Mouse (Mus musculus) cerebellum, adult 11 months (tissue): ENCODE results near the gene Prkce.

Experiments
- DNase-seq: peaks from one replicate; pipeline ENCODE4 v3.0.0; 2022

Gene Prkce

DNA sequence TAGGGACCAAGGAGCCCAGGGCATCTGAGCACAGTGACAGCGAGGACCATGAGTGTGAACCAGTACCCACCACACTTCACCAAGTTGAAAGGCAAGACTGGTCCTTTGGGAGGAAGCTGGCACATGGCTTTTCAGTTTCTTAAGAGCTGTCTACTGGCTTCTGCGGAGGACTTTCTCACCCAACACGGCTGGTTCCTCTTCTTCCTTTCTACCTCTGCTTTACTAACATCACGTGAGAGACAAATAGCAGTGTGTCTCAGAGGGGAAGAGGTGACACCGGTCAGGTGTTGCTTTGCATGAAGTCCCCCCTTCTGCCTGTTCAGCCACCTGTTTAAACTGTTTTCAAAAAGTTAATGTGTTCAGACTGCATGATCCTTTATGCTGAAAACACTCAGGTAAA is 359.7 kb downstream of the Prkce start:
- DNase-seq, result no peak

DNA sequence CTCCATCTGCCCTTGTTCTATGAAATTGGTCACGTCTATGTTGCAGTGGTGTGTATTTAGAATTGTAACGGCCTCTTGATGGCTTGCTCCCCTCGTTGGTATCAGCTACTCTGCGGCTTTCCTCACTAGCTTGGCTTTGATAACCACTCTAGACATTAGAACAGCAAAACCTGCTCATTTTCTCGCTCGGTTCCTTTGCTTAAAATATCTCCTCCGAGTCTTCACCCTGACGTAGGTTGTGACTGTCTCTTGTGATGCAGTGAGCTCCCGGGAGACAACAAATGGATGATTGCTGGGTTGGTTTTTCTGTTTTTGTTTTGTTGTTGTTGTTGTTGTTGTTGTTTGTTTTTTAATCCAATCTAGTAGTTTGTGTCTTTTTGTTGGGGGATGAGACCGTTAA is 361.4 kb downstream of the Prkce start:
- no peak for DNase-seq

DNA sequence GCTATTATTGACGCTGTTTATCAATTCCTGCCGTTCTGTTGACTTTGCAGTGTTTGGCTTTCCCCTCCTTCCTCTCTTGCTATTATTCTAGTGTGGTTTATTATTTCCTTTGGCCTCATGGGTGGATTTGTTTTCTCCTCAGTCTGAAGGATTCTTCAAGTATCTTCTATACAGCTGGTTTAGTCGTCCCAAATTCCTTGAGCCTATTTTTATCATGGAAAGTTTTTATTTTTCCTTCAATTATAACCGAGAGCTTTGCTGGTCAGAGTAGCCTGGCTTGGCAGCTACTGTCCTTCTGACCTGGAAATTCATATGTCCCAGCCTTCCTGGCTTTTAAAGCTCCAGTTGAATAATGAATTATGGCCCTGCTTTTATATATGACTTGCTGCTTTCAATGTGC is 361.8 kb downstream of the Prkce start:
- no peak for DNase-seq

DNA sequence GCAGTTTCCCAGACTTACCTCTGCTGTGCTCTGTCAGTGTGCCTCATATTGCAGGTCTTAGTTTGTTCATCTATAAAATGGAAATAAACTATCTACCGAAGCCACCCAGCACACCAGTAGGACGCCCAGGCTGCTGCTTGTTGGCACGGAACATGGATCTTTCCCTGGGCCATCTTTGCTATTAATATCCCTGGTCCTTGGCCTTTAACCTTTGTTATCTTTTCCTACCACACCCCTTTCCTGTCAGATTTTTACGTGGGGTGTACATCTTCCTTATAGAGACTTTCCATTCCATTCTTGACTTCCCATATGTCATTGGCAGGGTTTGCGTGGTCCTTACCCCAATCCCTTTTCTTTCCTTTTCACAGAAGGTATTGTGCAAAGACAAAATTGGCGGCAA is 363.6 kb downstream of the Prkce start:
- DNase-seq, result no peak

DNA sequence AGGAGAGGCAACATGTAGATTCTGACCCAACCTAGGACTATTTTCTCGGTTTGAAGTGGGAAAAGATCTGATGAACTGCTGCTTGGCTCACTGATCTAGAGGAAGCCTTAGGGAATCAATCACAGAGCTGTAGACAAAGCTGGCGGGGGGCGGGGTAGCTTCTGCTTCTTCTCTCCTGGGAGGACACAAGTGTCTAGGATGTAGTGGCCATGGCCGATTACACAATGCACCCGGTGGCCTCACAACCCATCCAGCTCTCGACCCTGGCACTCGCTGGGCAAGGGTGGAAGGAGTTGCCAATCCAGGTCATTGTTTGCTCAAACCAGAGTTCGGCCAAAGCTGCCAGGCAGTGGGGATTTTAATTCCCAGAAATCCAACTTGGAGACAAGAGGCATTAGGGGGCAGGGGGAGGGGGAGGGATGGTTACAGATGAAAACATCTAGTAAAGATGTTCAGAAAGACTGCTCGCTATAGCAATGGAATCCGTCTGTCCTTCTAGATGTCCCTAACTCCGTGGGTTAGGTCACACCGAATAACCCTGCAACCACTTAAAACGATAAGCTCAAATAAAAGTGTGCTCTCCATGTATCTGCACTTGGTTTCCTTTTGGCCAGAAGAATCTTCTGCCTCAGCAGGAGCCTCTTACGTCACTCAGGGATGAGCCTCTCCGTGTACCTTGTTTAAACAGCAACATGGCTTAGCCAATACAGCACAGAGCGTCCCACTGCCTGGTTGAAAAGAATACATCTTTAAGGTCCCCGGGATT is 365.4 kb downstream of the Prkce start:
- no peak for DNase-seq

DNA sequence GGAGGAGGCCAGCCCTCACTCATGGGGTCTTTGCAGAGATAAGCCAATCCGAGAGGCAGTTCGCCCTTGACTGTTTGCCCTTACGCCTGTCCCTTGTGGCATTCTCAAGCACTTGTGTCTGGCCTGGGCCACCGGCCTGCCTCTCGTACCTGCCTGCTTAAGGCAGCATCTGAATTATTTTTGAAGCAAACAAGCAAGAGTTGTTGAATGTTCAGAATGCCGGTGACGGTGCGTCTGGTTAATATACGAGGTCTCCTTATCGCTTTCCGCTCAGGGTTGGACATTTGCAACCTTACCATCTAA is 365.9 kb downstream of the Prkce start:
- DNase-seq, result no peak

DNA sequence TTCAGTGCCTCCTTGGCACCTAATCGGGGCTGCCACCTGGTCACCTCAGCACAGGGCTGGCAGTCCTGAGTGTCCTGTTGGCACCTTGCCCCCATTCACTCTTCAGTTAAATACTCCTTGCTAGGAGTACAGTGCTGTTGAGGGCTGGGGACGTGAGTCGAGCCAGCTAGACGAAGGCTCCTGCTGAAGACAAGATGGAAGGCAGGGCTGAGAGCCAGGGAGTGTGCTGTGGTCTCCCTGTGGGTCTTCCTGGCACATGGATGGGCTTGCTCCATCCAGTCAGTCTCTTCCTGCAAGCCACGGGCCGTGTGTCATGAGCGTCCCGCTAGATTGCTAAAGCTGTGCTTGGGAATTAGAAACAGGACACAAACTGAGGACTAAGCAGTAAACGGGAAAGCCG is 367.5 kb downstream of the Prkce start:
- DNase-seq, result peak; percentile 81

DNA sequence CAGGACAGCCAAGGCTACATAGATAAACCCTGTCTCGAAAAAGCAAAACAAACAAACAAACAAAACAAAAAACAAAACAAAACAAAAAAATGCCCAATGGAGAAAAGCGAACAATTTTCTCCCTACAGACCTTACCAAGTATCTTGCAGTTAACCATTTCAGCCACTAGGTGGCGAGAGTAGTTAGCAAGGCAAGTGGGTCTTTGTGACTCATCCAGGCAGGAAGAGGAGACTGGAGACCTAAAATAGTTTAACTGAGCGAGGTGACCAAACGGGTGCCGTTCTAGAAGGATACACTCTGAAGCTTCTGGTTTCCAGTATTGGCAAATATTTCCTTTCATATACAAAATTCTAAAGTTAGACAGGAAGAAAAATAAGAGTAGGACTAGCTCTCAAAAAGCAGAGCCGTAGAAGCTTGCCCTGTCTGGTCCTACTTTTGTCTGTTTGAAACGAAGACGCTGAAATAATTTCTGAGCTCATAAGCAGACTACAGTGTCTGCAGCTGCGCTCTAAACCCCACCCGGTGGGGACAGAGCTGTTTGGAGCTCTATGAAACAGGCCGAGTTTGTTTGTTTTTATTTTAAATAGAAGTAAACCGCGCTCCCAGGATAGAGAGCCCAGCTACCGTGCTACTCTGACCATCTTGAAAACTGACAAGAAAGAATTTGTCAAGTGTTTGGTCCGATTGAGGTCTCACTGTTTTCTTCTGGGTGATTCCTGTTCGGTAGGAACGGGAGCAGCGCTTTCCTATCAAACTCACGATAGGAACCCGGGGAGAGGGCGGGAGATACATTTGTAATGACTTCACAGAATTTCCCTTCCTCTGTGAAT is 368.5 kb downstream of the Prkce start:
- peak; percentile 66 for DNase-seq

DNA sequence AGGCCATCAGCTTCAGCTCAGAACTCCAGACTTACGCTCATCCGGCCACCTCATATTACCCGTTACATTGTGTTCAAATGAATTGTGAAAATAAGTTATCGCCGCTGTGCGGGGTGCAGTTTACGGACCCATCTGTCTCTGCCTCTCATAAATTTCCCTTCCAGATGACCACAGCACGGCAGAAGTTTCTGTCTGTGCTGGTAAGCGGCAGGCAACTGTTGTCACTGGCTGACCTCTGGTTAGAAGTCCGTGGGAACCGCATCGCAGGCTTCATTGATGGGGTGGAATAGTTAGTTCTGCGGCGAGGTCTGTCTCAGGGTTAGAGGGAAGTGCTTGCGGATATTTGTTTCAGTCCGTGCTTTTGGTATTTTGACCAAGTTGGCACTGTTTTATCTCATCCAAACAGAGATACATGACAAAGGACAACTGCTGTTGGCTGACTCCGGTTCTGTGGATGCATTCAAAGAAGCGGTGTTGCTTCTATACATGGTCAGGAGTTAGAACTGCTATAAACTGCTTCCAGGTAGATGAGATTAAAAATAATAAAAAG is 372.4 kb downstream of the Prkce start:
- no peak for DNase-seq

DNA sequence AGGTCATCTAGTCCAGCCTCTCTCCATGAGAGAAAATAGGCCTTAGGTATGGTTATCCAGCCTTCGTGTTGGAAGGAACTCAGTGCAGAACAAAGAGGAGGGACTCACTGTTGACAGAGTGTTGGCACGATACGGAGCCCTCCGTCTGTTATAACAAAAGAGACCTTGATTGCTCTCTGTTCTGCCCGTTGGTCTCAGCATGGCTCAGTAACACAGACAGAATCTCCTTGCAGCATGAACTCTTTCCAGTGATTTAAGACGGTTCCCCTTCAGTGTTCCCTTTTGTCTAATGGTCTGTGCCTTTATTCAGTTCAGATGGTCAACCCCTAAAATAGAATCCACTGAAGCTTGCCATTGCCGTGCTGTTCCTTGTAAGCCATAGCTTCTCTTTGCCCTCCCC is 378.9 kb downstream of the Prkce start:
- DNase-seq, result peak; percentile 21

DNA sequence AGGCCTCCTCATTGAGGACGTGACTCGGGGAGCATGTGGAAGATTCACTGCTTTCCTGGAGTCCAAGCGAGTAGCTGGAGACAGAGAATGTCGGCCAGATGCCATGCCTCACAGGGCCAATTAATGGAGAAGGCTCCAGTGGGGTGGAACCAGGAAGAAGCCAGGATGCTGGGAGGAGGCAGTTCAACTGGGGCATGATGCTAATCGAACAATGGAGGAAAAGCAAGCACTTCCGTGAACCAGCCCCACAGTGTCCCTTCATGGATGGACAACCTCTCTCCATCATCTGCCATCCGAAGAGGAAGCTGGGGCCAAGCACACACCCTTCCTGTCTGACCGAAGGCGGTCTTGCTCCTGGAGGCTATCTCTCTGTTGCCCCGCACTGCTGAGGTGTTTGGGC is 381.5 kb downstream of the Prkce start:
- no peak for DNase-seq

DNA sequence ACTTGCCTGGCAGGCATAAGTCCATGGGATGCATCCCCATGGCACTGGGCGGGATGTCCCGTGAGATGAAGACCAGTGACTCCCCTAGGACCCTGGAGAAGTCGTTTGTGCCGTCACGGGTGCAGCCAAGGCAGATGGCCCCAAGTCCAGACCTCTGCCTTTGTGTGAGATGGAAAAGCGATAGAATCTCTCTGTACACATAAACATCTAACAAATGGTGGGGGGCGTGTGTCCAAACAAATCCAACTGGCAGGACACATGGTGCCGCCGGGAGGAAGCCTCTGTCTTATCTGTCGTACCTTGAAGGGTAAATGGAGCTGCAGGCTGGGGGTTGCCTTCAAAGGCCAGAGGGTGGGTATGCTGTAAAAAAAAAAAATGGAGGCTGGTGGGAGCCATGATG is 384.0 kb downstream of the Prkce start:
- DNase-seq, result no peak

DNA sequence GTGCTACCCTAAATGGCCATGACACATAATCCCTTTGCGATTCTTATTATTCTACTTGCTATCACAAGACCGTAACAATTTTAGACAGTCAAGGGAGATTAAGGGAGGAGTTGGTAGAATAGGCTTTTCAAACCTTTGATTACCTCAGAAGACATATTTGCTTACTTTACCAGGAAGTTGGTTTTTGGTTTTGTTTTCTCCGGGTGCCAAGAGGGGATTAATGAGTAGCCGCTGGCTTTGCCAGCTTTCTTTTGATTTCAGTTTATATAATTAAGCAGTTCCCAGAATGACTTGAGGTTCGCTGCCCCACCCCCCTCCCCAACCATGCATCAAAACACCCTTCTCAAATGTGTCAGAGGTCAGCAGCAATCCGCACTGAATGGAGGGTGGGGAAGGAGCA is 384.4 kb downstream of the Prkce start:
- no peak for DNase-seq

DNA sequence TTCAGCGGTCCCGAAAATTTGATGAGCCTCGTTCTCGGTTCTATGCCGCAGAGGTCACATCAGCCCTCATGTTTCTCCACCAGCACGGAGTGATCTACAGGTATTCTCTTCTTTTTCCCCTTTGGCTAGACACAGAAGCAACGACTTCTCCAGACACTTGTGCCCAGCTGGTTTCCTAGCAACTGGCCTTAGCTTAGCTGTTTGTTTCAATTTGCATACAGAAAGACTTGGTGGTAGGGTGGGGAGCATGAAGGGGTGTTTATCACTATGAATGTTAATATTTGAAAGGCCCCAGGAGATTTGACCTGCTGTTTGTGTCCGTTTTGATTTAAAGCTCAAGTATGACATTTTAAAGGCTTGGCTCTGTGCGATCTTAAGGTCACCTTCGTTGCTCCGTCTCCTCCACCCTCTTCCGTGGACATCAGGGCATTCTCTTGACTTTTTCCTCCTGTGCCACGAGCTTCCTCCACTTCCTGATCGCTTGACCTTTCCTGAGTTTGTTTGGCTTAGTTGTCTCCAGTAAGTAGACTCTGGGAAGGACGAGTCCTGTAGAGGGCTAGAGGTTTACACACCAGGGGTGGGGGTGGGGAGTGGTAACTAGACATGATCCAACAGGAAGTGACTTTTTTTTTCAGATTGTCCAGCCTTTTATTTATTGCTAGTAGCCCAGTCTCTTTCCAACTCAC is 391.8 kb downstream of the Prkce start:
- DNase-seq, result no peak

DNA sequence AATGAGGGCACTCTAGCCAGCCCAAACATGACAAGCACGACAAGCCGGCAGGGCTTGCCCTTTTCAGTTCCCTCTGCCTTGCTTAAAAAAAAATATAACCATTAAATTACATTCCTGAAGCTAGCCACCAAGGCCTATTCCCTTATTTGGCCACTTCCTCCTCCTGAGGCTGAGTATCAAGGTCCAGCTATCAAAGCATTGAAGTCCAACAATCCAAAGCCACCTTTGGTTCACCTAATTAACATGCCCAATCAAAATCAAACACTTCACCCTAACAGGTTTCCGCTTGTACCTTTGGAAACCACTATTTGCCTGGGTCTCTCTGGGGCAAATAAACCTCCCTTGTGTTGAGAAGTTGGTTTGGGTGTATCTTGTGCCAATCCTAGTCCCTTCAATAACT is 392.9 kb downstream of the Prkce start:
- DNase-seq, result no peak

DNA sequence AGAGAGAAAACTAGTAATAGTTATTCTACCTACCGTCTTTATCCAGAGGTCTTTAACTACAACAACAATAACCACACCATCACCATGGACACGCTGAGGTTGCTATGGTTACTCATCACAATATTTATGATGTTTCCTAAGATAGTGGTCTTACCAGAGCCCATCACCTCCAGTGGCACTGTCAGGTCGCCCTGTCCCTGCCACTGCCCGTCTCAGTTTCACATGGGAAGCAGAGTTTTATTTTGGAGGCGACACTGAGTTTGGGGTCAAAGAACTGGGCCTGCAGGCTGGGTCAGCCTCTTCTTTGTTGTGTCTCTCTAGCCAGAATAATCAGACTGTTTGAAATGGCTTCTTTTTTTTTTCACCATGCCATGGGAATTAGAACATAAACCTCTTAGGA is 402.9 kb downstream of the Prkce start:
- no peak for DNase-seq

DNA sequence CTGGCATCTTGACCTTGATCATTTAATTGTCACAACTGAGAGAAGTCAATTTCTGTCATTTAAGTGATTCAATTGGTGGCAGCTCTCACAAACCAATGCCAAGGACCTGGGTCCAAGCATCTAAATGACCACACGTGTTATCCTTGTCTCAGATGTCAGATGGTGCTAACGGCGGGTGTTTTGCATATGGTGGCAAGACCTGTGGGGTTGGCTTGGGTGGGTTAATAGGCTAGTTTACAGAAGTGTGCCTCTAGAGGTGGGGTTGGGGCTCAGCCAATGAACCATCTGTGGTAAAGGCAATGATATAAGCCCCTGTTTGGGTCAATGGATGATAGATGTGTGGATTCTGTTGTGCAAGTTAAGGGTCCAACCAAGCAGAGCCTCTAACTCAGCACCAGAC is 403.7 kb downstream of the Prkce start:
- no peak for DNase-seq

DNA sequence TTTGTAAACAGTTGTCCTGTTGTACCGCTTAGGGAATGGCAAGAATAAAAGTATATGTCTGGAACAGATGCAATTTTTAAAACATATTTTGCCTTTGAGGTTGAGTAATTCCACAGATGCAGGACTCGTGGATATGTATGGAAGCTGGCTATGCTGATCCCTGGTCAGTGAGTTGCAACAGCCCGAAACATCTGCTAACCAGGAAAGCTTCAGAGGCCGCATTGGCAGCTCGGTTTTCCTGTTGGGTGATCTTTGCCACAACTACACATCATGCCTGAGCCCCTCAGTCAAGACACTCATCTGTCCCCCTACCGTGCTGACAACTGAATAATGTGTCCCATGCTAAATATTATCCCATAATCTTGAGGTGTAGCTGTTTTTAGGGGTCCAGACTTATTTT is 404.6 kb downstream of the Prkce start:
- no peak for DNase-seq

DNA sequence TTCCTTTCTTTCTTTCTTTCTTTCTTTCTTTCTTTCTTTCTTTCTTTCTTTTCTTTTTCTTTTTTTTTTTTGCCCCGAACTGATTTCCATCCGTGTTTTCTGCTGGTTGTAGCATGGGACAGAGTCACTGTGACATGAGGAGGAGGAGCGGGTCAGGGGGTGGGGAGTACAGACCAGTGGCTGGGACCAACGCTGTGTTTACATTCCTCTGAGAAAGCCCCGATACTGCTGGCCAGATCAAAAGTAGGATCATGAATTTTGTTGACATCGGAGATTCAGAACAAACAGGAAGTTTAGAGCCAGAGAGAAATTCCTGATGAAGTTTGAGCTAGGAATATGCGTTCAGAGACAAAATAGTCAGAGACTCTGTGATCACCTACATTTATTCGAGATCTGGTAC is 405.0 kb downstream of the Prkce start:
- DNase-seq, result no peak

DNA sequence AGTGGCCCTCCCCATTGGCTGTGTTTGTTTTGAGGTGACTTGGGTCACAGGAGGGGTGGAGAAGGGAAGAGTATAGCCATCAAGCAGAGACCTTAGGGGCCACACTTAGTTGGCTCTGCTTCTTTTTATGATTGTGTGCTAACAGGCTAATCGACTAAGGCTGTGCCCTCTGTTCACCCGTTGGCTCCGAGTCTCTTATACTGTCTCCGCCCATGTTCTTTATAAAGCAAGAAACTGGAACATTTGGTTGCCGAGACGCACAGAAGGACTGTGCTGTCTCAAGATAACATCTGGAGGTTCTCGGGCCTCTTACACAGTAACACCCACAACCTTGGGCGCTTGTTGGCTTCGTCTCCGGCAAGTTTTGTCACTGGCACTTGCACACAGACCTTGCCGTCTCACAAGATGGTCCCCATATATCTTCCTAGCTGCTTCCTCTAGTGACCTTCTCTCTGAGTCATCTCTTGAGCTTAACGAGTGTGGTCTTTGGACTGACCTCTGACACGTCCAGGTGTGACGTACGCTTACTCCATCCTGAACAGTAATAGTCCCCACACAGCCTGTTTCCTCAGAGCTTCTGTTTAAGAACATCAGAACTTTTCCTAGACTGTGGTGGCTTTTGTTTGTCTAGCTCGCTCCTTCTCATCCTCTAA is 406.1 kb downstream of the Prkce start:
- no peak for DNase-seq

DNA sequence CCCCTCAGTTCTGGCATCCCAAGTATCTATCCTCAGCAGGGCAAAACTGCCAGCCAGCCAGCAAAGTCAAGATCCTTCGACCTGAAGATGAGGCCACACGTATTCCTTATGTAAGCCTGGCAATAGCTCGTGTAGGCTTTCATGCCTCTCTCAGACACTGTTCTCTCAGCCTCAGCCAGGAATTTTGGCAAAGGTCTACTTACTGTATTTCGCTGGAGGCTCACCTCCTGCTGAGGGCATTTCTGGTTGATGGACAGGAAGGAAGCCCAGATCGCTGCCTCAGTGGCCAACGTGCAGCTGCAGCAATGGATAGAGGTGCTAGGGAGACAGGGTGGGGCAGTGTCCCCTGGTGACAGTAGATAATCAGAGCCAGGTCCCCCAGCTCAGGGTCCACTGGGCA is 413.1 kb downstream of the Prkce start:
- peak; percentile 13 for DNase-seq

DNA sequence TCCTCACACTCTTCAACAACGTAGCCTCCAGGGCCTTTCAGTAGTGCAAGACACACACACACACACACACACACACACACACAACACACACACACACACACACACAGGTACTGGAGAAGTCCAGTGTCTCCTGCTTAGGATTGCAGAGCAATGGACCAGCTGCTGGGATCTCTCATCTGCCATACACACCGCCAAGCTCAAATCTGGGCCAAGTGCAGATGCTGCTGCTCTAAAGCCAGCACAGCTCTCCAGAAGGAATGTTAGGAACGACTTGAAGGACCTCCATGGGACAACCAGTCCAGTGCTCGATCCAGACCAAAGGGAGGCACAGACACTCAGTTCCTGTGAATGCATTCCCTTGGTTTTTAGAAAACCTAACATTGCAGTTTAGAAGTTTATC is 414.8 kb downstream of the Prkce start:
- DNase-seq, result no peak

DNA sequence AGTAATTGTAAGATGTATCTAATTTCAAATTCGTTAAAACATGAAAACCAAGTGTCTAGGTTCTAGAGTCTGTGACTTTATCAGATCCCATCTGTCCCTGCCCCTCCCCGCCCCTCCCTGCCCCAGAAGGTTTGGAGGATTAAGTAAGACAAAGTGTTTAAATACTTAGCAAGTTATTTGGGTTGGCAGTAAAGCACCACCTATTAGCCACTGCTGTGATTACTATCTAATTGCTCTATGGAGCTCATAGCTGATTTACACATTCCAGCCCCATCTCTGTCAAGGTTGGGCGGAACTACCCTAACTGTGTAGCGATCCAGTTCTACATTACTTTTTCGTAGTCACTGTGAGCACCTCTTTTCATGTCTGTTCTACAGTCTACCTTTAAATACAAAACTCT is 418.9 kb downstream of the Prkce start:
- no peak for DNase-seq
